Mouse (Mus musculus) v-Abl transformed pro-B cells (cell line): ENCODE measurements at regions not wholly inside any gene's neighbourhood (a gene's known extent, or its start where the extent isn't known, plus 50 kb on each side); places are given as distances from the start of the nearest gene placed in this dataset.

ENCODE experiments used
- in situ Hi-C, 2 experiments: fragments of 400-800 bp; cut with MboI; formaldehyde crosslinking; loops; one replicate each; pipeline ENCODE4 v1.15.1; 2025; ENCODE audit not compliant: unreplicated experiment in 2 of 2

- in situ Hi-C loops = no loop called here
Measured at GRCm38 (mm10) chr7:136452561-136452960, 441.9 kb upstream of the Mgmt start.

DNA sequence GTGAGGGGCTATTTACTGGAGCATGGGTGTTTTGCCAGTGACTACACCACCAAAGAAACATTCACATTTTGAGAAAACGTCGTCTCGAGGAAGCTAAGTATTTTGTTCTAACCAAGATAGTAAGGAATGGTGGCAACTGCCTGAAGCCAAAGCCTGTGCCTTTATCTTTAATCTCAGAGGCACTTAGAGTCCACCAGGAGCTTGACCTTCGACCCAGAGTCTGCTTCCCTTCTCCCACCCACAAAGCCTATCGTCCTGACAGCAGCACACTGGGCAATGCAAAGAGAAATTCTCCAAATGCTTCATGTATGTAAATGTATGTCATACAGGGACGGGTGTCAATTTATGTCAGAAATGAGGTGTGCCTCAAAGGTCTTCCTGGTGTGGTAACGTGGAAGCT is 437.2 kb upstream of the Mgmt start:
- in situ Hi-C loops = no loop called here

GRCm38 (mm10) chr7:136457867-136458448 is 436.5 kb upstream of the Mgmt start:
- in situ Hi-C loops = no loop called here

- in situ Hi-C loops = no loop called here
Measured at GRCm38 (mm10) chr7:136477135-136477534, 417.3 kb upstream of the Mgmt start.

- in situ Hi-C loops = no loop called here
Measured at GRCm38 (mm10) chr7:136480641-136481202, 413.7 kb upstream of the Mgmt start.

GRCm38 (mm10) chr7:136483237-136483636 is 411.2 kb upstream of the Mgmt start:
- in situ Hi-C loops = no loop called here

GRCm38 (mm10) chr7:136487556-136487955 is 406.9 kb upstream of the Mgmt start:
- in situ Hi-C loops = no loop called here

- in situ Hi-C loops = no loop called here
Measured at GRCm38 (mm10) chr7:136494862-136495261, 399.6 kb upstream of the Mgmt start.

GRCm38 (mm10) chr7:136496335-136497242 is 397.8 kb upstream of the Mgmt start:
- in situ Hi-C loops = no loop called here

GRCm38 (mm10) chr7:136500059-136500458 is 394.4 kb upstream of the Mgmt start:
- in situ Hi-C loops = no loop called here

GRCm38 (mm10) chr7:136501094-136501493 is 393.3 kb upstream of the Mgmt start:
- in situ Hi-C loops = no loop called here

DNA sequence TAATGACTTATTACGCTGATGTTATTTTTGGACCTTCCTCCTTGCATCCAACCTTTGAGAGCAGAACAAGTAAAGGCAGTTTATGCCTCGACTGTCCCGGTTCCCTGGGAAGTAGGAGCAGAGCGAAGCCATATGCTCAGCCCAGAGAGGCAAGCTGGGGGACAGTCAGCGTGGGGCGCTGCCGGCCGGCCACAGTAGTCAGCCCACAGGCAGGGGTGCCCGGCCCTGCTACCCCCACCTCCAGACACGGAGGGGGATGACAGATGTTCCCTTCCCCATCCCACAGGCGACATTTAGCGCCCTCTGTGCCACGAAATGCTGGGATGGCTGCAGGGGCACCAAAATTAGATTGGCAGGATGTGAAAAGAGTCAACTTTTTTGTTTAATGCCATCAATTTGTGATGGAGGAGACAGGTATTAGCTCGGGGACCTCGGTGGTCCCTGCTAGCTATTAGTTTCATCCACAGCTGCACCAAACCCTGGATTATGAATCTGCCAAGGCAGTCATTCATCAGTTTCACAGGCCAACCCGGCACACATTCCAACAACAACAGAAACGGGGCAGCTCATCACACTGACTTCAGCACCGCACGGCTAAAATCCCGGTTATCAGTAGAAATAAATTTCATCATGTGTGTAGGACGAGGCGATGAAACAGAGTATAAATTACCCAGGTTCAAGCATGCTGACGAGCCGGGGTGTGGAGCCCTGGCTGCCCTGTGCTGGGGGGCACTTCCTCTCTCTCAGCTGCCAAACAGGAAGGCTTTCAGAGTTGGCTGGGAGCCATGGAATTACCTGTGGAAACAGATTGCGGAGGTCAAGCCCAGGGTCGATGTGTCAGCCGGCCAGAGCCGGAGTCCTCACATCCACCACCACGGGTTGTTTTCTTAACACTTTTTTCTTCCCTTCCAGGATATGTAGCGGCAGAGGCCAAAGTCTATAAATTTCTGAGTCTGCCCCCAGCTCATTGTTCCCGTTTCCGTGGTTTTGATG is 392.3 kb upstream of the Mgmt start:
- in situ Hi-C loops = no loop called here

DNA sequence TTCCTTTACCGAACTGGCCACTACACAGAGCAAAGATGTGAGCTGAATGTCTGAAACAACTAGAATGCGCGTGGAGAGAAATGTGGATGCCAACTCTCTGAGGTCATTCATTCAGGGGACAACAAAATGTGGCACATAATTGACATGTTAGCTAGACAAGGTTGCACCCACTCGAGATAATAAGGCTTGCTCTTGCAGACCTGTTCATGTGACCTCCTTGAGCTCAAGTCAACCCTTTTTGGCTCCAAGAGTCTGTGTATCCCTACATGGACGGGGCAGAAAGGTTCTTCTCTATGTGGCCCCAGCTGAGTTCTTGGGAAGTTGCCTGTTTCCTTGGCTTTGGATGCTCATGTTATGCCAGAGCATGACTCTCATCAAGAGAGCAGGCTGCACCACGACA is 383.0 kb upstream of the Mgmt start:
- in situ Hi-C loops = no loop called here

DNA sequence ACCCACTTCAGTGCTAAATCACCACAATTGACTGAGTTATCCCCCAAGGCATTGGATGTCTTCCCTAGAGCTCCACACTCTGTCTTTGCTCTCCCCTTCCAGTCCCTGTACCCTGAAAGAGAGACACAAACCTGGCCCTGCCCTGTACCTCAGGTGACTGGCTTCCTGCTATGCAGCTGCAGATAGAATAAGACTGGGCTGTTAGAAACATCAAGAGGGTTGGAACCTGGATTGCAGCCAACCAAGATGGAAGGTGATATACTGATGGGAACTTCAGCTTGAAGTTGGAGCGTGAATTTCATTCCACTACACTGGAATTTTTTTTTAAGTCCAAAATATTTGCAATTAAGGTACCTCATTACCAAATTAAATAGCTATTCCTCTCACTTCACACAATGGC is 379.0 kb upstream of the Mgmt start:
- in situ Hi-C loops = no loop called here

DNA sequence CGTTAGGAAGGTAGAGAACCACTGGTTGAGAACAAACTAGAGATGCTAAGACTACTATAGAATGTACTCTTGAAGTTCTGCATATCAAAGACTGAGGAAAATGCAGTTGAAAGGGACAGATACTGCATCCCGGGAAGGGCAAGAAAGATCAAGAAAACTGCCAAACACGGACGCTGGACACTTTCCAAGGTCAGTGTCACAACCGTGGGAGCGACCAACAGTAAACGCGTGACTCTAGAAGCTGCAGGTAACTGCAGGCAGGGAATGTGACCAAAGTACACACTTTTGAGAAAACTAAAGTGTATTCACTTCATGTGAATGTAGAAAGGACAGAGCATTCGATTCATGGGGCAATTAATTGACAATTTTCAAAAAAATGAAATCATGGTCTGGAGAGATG is 368.6 kb upstream of the Mgmt start:
- in situ Hi-C loops = no loop called here

DNA sequence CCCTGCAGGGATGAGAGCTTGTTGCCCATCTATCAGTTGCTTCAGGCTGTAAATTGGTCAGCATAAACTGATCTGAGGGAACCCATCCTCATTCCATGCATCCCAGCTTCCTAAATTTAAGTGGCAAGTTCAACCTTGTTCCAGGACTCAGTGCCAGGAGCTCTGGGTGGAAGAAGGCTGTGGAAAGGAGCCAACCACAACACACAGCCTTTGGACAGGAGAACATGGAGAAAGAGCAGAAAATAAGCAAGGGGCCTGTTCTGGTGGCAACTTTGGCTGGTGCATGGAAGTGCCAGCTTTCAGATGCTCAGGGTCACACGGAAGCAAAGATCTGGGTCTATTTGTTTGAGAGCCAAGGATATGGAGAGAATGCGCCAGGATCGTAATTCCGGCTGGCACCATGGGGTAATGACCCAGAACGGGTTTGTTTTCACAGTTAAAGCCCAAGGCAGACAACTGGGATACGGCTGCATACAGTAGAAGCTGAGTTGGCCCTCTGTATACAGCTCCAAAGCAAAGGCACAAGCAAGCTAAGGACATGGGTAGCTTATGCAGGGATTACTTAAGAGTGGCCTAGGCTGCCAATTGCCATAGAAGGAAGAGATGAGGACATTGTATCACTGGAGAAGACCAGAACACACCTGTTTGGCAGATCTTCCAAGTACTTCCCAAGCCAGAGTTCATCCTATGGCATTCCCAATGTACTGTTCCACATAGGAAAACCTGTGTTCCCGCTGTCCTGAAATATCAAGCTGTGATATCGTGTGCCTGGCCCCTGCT is 364.2 kb upstream of the Mgmt start:
- in situ Hi-C loops = no loop called here

DNA sequence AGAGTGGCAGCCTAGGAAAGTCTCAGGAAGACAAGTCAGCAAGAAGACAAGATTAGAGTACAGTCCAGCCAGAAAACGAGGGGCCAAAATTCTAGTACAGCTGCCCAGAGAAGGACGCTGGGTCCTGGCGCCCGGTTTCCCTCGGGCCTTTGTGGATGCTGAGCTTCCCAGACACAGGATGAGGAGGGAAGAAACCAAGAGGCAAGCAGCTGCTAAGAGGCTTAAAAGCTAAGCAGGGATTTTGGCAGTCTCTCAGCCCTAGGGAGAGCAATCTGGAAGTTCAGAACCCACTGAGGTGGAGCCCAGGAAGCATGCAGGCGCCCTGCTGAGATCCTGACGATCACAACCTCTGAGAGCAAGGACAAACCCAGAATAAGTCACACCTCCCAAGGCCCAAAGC is 363.1 kb upstream of the Mgmt start:
- in situ Hi-C loops = no loop called here

DNA sequence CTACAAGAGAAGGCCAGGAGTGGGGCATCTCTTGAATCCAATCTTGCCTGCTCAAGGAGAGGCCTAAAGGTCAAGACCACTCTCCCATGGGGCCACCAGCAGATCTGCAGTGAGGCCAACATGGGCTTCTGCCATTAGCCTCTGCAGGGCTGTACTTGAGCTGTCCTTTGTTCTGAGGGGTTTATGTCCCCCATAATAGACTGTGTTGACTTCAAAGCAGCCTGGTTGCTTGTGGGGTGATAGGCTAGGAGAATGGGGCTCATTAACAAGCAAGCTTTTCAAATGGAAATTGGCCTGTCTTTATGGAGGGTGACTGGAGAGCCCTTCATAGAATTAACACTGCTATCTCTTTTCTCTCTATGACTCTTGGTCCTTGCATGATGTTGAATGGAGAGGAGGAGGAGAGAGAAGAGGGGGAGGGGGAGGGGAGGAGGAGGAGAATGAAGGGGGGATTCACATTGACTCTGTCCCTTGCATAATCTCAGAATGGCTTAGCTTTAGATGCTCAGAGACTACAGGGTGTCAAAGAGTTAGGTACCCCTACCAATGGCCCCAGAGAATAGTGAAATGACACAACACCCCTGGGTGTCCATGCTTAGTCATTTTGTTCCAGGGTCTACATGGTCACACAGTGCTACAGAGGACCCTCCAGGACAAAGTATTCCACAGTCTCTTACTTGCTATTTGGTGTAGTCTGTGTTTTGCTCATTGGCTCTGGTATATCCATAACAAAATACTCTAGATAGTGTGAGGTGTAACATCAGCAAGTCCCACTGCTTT is 352.3 kb upstream of the Mgmt start:
- in situ Hi-C loops = no loop called here

DNA sequence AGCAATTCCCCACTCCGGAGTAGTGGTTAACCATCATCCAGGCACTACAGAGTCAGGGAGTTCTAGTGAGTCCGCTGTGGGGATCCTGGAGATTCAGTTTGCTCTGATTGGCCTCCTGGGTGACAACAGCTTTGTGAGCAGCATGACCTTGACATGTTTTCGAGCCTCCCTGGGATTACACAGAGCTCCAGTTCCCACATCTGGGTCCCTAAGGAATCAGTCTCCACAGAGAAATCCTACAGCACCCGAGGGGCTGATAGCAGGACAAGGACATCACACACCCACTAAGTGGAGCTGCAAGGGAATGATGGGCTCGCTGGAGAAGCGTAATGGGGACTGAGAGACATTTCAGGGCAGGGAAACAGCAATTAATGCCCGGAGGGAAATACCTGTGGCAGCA is 351.5 kb upstream of the Mgmt start:
- in situ Hi-C loops = no loop called here
